In genomic region chr10:81377793-81378552, GRCm38 (mm10) we compare ENCODE assay signal across 8 mouse cellular contexts. TPM values are rescaled to one million over a fixed set of nuclear protein-coding genes. Genes with fewer than 3 reads are reported as not detected.
A peak's percentile ranks its signal among the peaks of the same experiment; 100 is the strongest.
DNase-seq lines count a peak whose midpoint lies in the region; ATAC-seq and TF ChIP-seq lines count a peak whose summit lies in the region.

Gene Fzr1, minus strand, starts transcription at chr10:81378516.

- under 1% methylated on average over 57 of the region's 59 CpGs for WGBS in liver, adult 2 months
- WGBS in intestine, postnatal 0 days, result 1% methylated on average over 42 of the region's 59 CpGs
- WGBS in midbrain, embryonic 10.5 days, result 1% methylated on average over 59 of the region's 59 CpGs

- H3K9ac ChIP-seq in liver, adult 2 months (ENCODE audit: low read depth, low read length), result peak within 1 kb of the TSS; percentile 90
- peak within 1 kb of the TSS; percentile 91 for H3K9ac ChIP-seq in intestine, postnatal 0 days (ENCODE audit: low read depth, low read length)

- no peaks in the 10 kb centered on the region for H3K36me3 ChIP-seq in liver, adult 2 months (ENCODE audit: control insufficient read depth, insufficient read depth, low read length)
- H3K36me3 ChIP-seq in intestine, postnatal 0 days (ENCODE audit: control insufficient read depth, insufficient read depth), result peaks cover 24% of the 10 kb centered on the region
- peaks cover 37% of the 10 kb centered on the region for H3K36me3 ChIP-seq in midbrain, embryonic 10.5 days

- H3K9me3 ChIP-seq in intestine, postnatal 0 days (ENCODE audit: control insufficient read depth), result no peaks in the 10 kb centered on the region
- no peaks in the 10 kb centered on the region for H3K9me3 ChIP-seq in midbrain, embryonic 10.5 days (replicated peaks)

- ATAC-seq in intestine, postnatal 0 days, result no peak; the same call in 1 of the 2 replicates

- peak; percentile 51; the same call in 1 of the 2 replicates for TF ChIP-seq POLR2A in liver, adult 2 months (IDR thresholded peaks at IDR 0.05; ENCODE audit: extremely low read depth, insufficient read depth, low read length)

- TF ChIP-seq CTCF in liver, adult 2 months (IDR thresholded peaks at IDR 0.05; ENCODE audit: low read depth, low read length), result no peak
- TF ChIP-seq CTCF in intestine, postnatal 0 days (IDR thresholded peaks at IDR 0.05; ENCODE audit: low read depth), result no peak

- H3K4me3 ChIP-seq in liver, adult 2 months (ENCODE audit: insufficient read depth, low read depth, low read length), result peak within 1 kb of the TSS; percentile 77
- H3K4me3 ChIP-seq in intestine, postnatal 0 days (ENCODE audit: low read depth, low read length), result peak within 1 kb of the TSS; percentile 86
- peak within 1 kb of the TSS; percentile 93 for H3K4me3 ChIP-seq in midbrain, embryonic 10.5 days

- peaks cover 10% of the 10 kb centered on the region for H3K4me1 ChIP-seq in liver, adult 2 months (ENCODE audit: control insufficient read depth, insufficient read depth, low read length)
- peaks cover 11% of the 10 kb centered on the region for H3K4me1 ChIP-seq in intestine, postnatal 0 days (replicated peaks; ENCODE audit: control insufficient read depth, insufficient read depth, low read length)
- H3K4me1 ChIP-seq in midbrain, embryonic 10.5 days, result peaks cover 38% of the 10 kb centered on the region

- intact Hi-C loops in gastrocnemius, postnatal 36 days (cut with DNase I), result no loop called here

- H3K27me3 ChIP-seq in liver, adult 2 months (ENCODE audit: control insufficient read depth, insufficient read depth, low read length), result no peaks in the 10 kb centered on the region
- no peaks in the 10 kb centered on the region for H3K27me3 ChIP-seq in intestine, postnatal 0 days (replicated peaks; ENCODE audit: control insufficient read depth, insufficient read depth, low read length)
- H3K27me3 ChIP-seq in midbrain, embryonic 10.5 days (ENCODE audit: low read depth, poor library complexity, severe bottlenecking), result no peaks in the 10 kb centered on the region

- no peak for DNase-seq in liver, adult 2 months (ENCODE audit: extremely low read depth, low read depth, low spot score)
- no peak for DNase-seq in liver
- DNase-seq in adrenal gland, postnatal 4 days (ENCODE audit: low spot score in 2 of 2), result peak in 1 of 2 experiments; percentile 99
- no peak for DNase-seq in gastrocnemius, postnatal 36 days
- DNase-seq in midbrain, embryonic 10.5 days (ENCODE audit: low spot score), result no peak
- DNase-seq in spleen, postnatal 36 days (ENCODE audit: low spot score in 2 of 2), result no peak
- no peak for DNase-seq in kidney, adult 11 months

- peak within 1 kb of the TSS; percentile 60 for H3K27ac ChIP-seq in liver, adult 2 months (replicated peaks; ENCODE audit: insufficient read depth, low read depth, low read length)
- peak within 1 kb of the TSS; percentile 75 for H3K27ac ChIP-seq in intestine, postnatal 0 days (ENCODE audit: low read depth, low read length)
- peak within 1 kb of the TSS; percentile 97 for H3K27ac ChIP-seq in midbrain, embryonic 10.5 days (replicated peaks)

- peak within 1 kb of the TSS; percentile 93 for H3K4me2 ChIP-seq in intestine, postnatal 0 days (replicated peaks; ENCODE audit: low read depth)

- peaks cover 20% of the 10 kb centered on the region; the same call in 1 of the 2 replicates for H3K79me2 ChIP-seq in liver, adult 2 months (ENCODE audit: control insufficient read depth, insufficient read depth, low read length)

RNA-seq across cellular contexts. Expression of gene Fzr1, which starts in this region (rescaled TPM):
- 6.2 and 8.1 TPM in 2 replicates for total RNA-seq in liver, adult 2 months (2014; rRNA removed)
- 20.9 and 29.9 TPM in 2 replicates for polyA plus RNA-seq in liver, adult 2 months (2012; rRNA removed)
- 10 to 100 TPM; 69.1 to 70.7 TPM for total RNA-seq in adrenal gland, postnatal 4 days (2021)
- total RNA-seq in gastrocnemius, postnatal 36 days (2021), result 10 to 100 TPM; 14.2 to 15.9 TPM
- polyA plus RNA-seq in intestine, postnatal 0 days (2015; fragmentation: Nextera tagmentation; extraction: Ambion mirVana), result 40.8 and 45.2 TPM in 2 replicates
- 138 and 146 TPM in 2 replicates for polyA plus RNA-seq in midbrain, embryonic 10.5 days (2016; fragmentation: Nextera tagmentation; extraction: Ambion mirVana)
